Mouse (Mus musculus) testis, adult 2 months (tissue): ENCODE measurements around the gene Ccl9.

Source experiments
- CTCF ChIP-seq: fragments of 200-500 bp; IDR thresholded peaks from 2 replicates; pipeline ENCODE4 v1.5.1; 2012; ENCODE audit warnings: low read depth, mild to moderate bottlenecking, inconsistent platforms, low read length, moderate library complexity; ENCODE audit not compliant: control insufficient read depth, insufficient read depth, insufficient replicate concordance
- POLR2A ChIP-seq: fragments of 200-500 bp; IDR thresholded peaks from 2 replicates; pipeline ENCODE4 v1.6.1; 2012; ENCODE audit warnings: low read depth, mild to moderate bottlenecking, inconsistent platforms, low read length, moderate library complexity; ENCODE audit not compliant: control insufficient read depth

DNA sequence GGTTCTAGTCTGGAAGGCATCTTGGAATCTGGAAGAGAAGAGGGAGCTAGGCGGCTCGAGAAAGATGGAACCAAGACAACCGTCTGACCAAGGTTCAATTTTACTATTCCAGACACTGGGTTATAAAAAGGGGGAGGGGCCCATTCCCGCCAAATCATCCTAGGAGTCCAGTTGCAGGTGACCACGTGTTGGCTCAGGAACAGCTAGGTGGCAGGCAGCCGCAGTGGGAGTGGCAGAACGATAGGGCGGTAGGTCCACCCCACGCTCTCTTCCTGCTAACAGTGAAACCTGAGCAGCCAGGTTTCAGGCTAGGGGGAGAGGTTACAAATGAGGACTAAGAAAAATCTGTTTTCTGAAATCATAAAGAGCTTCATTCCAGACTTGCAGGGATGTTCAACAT is 5.6 kb downstream of the Ccl9 start:
- no peak for TF ChIP-seq CTCF
- no peak for TF ChIP-seq POLR2A
